Mouse (Mus musculus) brain, adult 2 months (tissue): ENCODE measurements around the gene Etnk2.

Experiments
- DNase-seq: peaks from one replicate; pipeline ENCODE4 v3.0.0; 2011; ENCODE audit warnings: low read depth, low spot score

Etnk2 gene

GRCm38 (mm10) chr1:133382552-133383155, 19.3 kb downstream of the Etnk2 start:
- DNase-seq, result no peak

- no peak for DNase-seq
Measured at GRCm38 (mm10) chr1:133383157-133383783, 19.9 kb downstream of the Etnk2 start.

GRCm38 (mm10) chr1:133385506-133385905, 22.1 kb downstream of the Etnk2 start:
- DNase-seq, result peak; percentile 70

GRCm38 (mm10) chr1:133386209-133386608, 22.8 kb downstream of the Etnk2 start:
- no peak for DNase-seq

GRCm38 (mm10) chr1:133387539-133388268, 24.3 kb downstream of the Etnk2 start:
- DNase-seq, result peak; percentile 52

- DNase-seq, result peak; percentile 67
Measured at GRCm38 (mm10) chr1:133394702-133395101, 31.3 kb downstream of the Etnk2 start.

- no peak for DNase-seq
Measured at GRCm38 (mm10) chr1:133396693-133397092, 33.3 kb downstream of the Etnk2 start.

- DNase-seq, result no peak
Measured at GRCm38 (mm10) chr1:133397094-133397482, 33.7 kb downstream of the Etnk2 start.

GRCm38 (mm10) chr1:133397483-133398237, 34.3 kb downstream of the Etnk2 start:
- DNase-seq, result peak; percentile 47

- no peak for DNase-seq
Measured at GRCm38 (mm10) chr1:133400014-133400725, 36.8 kb downstream of the Etnk2 start.

- DNase-seq, result no peak
Measured at GRCm38 (mm10) chr1:133404005-133404404, 40.6 kb downstream of the Etnk2 start.

GRCm38 (mm10) chr1:133406614-133407013, 43.2 kb downstream of the Etnk2 start:
- DNase-seq, result no peak

GRCm38 (mm10) chr1:133407436-133407835, 44.1 kb downstream of the Etnk2 start:
- DNase-seq, result no peak

- DNase-seq, result no peak
Measured at GRCm38 (mm10) chr1:133408321-133408720, 44.9 kb downstream of the Etnk2 start.

- DNase-seq, result no peak
Measured at GRCm38 (mm10) chr1:133408880-133409516, 45.6 kb downstream of the Etnk2 start.

- no peak for DNase-seq
Measured at GRCm38 (mm10) chr1:133409786-133410185, 46.4 kb downstream of the Etnk2 start.

GRCm38 (mm10) chr1:133411506-133412147, 48.3 kb downstream of the Etnk2 start:
- DNase-seq, result no peak

- DNase-seq, result no peak
Measured at GRCm38 (mm10) chr1:133412941-133413340, 49.6 kb downstream of the Etnk2 start.

GRCm38 (mm10) chr1:133415086-133415485, 51.7 kb downstream of the Etnk2 start:
- DNase-seq, result no peak

- DNase-seq, result no peak
Measured at GRCm38 (mm10) chr1:133415505-133415904, 52.1 kb downstream of the Etnk2 start.
